Mouse (Mus musculus) erythroid progenitor cell, adult 5-6 weeks (primary cell): ENCODE measurements around the gene Atox1. TPM values are rescaled to one million over a fixed set of nuclear protein-coding genes. Genes with fewer than 3 reads are reported as not detected.

Source experiments
- ATAC-seq: replicated peaks from 2 replicates; pipeline ENCODE4 v1.8.0; 2016; ENCODE audit warnings: moderate number of reproducible peaks, mild to moderate bottlenecking, moderate TSS enrichment, inconsistent platforms; ENCODE audit not compliant: poor library complexity, low FRiP score, severe bottlenecking
- total RNA-seq, 2 experiments: library from RNA; stranded (forward) in 1 of 2; stranded (reverse) in 1 of 2; fragments of 150-400 nt in 1 of 2; fragments of 186-747, 209-891 nt in 1 of 2; gene quantifications; 2 replicates each; pipeline versions ENCODE4 v1.2.3 to v1.2.4; 2015 to 2017; ENCODE audit warnings: low replicate concordance in 2 of 2

Gene Atox1
- total RNA-seq (2015; ENCODE audit: low replicate concordance) (24.3 and 114 TPM in 2 replicates), total RNA-seq (2017; ENCODE audit: low replicate concordance) (18.5 TPM in 1 of 2 replicates, not detected in the other)

DNA sequence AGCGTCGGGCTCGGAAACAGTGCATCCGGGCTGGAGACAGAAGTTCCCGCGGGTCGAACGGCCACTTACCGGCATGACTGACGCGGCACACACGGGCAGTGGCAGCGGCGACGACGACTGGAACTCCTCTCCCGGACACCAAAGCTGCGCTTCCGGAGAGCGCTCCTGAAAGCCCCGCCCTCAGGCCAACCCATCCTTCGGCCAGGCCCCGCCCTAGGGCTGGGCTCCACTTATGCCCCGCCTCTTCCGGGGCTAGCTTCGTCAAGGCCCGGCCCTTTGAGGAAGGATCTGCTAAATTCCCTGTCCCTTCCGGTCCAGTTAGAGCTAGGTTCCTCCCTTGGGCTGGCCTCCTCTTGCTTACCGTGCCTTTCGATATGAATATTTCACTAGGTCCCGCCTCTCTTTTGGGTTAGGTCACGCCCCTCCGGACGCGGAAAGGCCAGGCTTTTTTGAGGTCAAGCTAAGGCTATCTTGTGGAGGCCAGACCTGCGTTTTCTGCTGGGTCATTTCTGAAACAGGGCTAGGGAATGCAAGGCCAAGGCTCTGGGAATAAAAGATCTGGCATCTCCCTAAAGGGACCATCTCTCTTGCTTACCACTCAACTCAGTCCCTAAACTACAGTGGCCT, at the start of gene Atox1:
Gene Atox1, minus strand, starts transcription at position 221 of the 627 bp plus-strand sequence.
- ATAC-seq, result peak; percentile 97

DNA sequence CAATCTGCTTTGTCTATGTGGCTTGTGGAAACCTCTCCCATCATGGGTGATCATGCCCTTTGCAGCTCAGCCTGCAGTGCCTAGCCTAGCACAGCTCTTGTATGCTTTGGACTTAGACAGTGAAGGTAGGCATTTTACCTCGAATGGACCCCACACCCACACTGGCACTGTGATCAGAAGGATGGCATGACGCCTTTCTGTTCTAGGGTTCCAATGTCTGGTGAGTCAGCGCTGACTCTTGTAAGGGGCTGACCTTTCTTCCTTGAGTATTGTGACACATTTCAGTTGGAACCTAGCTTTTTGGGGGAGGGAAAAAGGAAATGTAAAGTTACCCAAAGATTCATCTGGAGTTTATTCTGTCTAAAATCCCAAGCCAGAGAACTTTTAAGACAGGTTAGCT, 44.4 kb upstream of the Atox1 start:
- ATAC-seq, result no peak

DNA sequence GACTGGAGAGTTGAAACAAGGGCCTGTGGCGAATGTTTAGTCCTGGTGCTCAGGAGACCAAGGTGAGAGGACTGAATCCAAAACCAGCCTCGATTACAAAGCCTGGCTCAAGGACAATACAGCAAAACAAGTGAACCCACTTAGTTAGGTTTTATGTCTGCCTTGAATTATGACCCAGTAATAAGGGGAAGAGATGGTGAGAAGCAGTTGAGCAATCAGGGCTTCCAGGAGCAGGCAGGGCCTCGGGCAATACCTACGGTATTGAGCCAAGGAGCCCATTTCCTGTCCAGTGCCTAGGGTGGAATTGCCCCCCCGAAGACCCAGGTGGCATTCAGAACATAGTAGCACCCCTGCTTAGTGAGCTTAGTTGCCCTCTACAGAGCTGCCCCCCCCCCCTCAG, 41.8 kb upstream of the Atox1 start:
- no peak for ATAC-seq

DNA sequence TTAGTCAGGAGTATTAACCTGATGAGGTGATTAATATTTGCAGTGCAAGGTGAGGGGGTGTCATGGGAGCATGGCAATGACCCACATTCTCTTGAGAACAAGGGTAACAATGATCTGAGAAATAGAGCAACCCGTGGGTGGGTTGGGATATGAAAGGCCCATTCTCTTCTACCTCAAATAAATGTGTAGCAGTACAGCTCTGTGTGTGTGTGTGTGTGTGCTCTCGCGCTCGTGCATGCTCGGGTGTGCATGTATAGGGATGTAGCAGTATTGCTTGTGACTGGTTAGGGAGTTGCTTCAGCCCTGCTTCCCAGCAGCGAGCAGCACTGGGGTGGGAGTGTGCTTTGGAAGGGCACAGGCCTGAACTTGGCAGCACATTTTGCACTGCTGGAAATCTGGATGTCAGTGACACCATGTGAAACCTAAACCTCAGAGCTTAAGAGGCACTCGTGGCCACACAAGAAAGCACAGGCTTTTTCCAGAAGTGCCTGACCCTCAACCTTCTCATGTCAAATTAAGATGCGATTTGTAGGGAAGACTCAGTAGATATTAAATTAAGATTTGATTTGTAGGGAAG, 41.0 kb upstream of the Atox1 start:
- no peak for ATAC-seq

DNA sequence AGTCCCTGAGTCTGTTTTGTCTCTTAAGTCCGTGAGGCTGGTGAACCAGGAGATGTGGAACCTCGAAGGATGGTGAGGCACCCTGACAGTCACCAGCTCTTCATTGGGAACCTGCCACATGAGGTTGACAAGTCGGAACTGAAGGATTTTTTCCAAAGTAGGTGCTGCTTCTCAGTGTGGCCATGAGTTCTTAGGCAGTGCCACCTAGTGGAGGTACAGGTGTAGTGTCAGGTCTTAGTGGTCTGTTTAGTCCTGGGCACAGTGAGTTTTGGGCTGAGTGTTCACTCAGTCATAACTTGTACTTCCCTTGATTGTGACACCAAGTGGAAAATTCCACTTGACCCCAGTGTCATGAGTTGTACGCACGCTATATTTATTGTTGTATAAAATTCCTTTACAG, 36.8 kb upstream of the Atox1 start:
- peak; percentile 70 for ATAC-seq

DNA sequence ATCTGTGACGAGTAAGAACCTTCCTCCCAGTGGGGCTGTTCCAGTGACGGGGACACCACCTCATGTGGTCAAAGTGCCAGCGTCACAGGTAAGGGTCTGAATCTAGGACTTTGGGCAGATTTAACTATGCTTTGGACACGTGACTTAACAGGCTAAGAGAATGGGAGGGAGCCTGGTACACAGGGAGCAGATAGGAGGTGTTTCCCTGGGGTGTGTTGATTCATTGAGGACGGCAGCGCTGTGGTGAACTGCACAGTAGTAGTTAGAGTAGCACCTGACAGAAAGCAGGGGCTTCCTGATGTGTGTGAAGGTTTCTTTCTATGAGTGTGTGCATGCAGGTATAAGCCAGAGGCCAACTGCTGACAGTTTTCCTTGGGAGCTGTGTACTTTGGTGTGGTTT, 35.1 kb upstream of the Atox1 start:
- no peak for ATAC-seq

DNA sequence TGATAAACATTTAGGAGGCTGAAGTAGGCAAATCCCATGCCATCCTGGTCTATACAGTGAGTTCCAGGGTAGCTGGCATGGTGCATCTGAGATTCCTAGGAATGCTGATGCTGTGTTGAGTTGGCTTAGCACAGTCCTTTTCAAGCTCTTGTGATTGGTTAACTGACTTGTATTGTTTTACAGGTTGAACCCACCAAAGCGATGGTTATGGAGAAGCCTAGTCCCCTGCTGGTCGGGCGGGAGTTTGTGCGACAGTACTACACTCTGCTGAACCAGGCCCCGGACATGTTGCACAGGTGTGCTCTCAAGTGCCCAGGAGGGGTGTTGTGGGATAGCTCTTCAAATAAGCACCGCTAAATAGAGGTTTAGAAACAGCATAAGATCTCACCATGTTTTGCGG, 24.4 kb upstream of the Atox1 start:
- ATAC-seq, result no peak

DNA sequence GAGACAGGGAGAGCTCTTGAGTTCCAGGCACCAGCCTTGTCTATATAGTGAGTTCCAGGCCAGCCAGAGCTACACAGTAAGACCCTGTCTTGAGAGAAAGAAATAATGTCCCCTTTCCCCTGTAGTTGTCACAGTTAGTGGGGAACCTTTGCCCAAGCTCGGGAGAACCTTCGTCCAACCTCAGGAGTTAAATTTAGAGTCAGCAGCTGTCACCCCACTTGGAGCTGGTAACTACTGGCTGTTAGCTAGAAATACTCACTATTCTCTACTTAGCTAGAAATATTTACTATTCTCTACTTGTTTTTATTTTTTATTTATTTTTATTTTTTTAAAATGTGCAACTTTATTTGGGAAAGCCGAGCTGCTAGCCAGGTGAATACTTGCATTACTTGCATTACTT, 12.2 kb upstream of the Atox1 start:
- no peak for ATAC-seq

DNA sequence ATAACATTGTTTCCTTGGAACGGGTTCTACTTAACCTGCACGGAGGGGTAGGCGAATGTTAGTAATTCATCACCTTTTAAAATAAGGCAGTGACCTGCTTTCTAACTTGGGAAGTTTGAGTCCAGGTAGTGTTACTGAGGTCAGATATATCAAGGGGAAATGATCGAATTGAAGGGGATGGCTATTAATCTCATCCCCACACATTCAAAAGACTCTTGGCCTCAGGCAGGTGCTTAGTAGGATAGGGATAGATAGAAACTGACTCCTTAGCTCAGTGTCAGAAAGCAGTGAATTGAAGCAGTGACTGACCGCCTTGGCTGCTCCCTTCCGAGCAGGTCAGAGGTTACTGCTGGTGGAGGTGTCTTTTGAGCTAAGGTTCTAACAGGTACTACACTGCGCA, 10.4 kb upstream of the Atox1 start:
- ATAC-seq, result no peak

DNA sequence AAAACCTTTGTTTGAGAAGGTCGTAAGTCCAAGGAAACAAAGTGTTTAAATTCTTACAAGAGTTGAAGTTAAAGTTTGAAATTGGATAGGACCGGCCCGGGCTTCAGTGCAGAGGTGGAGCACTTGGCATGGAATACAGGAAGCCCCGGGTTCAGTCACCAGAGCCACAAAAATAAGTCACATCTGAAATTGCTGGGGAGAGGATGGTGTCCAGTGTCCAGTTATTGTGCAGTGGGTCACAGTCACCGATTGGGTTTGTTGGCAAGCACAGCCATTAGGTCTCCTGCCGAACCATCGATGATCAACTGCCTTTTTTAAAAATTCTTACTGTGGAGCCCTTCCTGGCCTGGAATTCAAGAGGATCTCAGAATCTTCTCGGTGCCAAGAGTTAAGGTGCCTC, 9.7 kb upstream of the Atox1 start:
- ATAC-seq, result no peak

DNA sequence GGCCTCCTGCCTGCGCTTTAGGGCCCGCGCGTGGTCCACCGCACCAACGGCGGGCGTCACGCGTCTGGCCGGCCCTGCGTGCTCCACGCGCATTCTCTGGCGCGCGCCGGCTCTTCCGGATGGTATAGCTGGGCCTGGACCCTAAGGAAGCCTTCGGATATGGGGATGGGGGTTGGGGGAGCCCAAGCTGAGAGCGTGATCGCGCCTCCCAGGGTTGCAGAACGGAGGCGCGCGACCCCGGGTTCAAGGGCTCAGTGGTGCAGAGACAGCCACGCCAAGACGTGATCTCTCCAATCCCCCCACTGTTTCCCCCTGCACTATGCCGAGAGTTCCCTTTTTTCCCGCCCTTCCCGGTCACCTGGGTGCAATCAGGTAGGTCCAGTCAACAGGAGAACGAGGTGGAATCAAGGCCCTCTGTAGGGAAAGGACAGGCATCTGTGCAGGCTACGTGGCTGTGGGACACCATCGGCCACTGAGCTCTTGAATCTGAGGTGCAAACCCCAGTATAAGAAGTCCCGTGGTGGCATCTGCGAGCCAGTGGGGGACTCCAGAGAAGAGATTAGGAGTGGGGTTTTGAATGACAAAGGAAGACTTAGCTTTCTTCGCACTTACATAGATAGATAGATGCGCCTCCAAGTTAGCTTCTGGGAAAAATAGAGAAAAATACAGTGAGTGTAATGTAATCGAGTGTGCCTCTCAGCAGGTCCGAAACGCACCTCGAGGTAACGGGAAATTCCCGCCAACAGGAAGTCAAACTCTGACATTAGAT, 9.1 kb upstream of the Atox1 start:
- no peak for ATAC-seq

DNA sequence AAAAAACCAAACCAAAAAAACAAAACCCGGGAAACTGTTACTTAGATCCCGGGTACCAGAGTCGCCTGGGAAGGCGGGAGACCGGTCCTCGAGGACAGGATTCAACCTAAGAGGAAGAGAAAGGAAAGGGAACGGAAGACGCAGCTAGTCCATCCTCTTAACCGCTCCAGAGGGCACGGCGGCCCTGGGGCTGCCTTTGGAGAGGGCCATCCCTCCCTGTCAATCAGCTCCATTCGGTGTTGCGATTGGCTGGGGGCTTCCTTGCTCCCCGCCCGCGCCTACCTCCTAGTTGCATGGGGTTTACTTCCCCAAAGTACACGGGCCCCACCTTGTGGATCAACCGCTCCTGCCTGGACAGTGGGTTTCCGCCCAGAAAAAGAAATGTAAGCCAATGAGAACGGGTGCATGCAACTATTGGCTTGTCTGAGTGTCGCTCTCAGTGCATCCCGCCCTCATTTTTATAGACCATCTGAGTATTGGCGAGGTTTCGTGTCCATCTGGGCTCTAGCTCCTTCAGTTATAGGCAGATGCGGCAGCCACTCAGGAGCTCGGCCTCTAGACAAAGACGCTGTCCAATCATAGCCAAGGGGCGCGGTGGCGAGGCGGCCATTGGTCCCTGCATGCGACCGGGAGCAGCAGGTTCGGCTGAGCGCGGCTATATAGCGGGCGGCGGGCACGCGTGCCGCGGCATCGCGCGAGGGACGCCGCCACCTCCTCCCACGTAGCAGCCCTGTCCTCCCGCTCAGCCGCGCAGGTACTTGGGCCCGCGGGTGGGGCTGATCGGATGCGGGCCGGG, 8.2 kb upstream of the Atox1 start, which contains the start of gene G3bp1:
Gene G3bp1, plus strand, starts transcription at position 638 of the 796 bp plus-strand sequence.
- ATAC-seq, result peak; percentile 91

DNA sequence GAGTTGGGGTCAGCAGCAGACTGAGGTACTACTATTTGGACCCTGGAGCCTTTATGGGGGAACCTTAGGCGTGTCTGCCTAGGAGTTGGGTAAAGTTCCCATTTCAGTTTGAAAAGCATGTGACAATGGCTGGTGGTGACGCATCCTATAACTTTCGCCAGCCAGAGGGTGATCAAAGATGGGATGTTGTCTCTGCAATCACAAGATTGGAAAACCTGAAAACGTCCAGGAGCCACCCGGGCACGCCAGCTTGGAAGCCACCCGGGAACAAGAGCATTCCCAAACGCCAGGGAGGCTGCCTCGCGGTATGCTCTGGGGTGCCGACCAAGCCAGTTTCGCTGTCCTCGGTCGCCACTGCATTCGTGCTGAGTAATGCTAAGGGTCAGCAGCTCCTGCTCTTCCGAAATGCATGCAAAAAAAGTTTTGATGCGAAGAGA, 7.6 kb upstream of the Atox1 start:
- ATAC-seq, result peak; percentile 54

DNA sequence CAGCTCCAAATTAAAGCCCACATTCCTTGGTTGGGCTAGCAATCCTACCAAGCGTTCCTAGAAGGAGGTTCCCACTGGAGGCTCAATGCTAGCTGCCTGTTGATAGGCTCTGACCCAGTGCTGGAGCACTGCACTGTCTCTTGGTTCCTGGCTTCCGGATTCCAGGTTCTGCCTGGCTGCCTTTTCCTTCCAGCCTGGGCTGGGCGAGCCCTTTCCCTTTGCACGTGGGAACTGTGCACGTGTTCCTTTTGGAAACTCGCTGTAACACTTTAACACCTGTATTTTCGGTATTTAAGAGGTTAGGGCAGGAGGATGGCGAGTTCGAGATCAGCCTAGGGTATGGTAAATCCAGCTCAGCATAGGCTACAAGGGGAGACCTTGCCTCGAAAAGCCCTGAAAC, 7.0 kb upstream of the Atox1 start:
- ATAC-seq, result no peak

DNA sequence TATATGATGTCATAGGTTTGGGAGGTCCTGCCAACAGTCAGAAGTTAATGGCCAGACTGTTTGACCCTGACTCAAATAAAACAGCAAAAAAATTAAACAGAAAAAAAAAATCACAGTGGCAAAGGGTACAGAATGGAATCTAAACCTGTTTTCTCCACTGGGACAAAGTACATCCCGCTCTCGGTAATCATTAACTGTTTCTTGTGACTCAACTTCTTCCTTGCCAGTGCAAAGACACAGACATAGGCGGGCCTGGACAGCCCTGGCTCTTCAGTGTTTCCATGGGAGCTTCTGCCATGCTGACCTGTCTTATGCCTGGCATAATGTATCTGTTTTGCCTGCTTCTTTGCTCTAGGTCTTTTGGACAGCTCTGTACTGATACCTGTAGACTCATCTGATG, 4.1 kb upstream of the Atox1 start:
- ATAC-seq, result no peak

DNA sequence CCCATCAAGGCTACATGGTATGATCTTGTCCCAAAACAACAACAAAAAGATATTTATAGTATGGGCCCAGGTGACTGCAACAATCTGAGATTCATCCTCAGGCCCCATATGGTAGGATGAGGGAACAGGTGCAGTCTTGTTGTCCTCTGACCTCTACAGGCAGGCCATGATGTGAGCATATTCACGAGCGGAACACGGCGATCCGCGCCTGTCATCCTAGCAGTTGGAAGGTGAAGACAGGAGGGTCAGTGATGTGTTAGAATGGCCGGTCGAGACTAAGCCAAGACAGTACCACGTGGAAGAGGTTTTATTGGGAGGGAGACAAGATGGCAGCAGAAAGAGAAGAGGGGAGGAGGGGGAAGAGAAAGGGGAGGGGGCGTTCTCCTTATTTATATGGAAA, 3.7 kb upstream of the Atox1 start:
- ATAC-seq, result no peak

DNA sequence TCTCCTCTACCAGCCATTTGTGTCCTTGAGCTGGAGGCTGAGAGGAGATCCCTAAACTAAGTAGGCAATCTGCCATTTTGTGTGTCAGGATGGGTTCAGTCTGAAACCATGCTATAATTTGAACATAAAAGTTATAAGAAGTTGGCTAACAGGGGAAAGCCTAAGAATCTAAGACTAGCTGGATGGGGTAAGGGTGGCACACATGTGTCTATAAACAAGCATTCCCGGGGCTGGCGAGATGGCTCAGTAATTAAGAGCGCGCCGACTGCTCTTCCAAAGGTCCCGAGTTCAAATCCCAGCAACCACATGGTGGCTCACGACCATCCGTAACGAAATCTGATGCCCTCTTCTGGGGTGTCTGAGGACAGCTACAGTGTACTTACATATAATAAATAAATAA, 1.1 kb upstream of the Atox1 start:
- ATAC-seq, result no peak

DNA sequence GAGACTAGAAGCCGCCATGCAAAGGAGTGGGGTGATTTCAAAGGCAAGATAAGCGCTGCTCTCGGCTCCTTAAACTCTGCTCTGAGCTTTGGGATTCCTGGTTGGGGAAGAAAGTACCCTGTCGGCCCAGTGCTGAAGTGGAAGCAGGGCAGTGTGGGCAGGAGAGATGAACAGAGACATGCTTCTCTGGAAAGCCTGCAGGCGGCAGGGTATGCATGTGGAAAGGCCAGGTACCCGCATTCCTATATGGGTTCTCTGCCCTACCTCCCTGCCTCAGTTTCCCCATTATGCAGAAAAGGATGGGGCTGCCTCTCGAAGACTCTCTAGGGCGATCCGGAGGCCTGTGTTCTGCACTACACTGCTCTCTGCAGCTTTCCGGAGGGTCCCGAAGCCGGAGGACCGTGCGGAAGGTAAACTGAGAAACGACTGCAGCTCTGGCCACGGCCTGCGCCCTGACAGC, 450 bp downstream of the Atox1 start:
- ATAC-seq, result peak; percentile 49

DNA sequence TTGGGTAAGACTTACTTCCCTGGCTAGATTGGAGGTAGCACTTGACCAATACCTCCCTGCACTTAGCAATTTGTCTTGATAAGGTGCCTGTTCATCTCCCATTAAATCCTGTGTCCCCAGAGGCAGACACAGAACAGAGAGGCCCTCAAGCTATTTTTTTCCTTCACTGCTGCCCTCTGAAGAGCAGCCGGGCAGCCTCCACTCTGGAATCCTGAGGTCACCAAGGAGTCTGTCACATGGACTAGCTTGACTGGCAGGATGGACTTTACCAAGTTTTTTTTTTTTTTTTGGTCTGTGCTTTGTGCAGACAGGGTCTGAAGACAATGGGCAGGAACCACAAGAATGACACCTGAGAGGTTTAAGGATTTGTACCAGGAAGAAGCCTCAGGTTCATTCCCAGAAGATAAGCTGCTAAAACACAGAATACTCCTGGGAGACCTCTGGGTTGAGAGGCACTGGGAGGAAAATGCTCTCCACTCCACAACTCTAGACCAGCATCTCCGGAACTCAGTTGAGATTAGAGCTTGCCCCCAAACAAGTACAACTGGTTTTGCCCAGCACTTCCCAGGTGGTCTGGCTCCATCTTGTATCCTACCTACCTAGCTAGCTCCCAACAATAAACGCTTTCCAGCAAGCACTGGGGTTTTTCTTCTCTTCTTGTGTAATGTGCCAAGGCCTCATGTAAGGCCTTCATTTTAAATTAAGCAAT, 1.0 kb downstream of the Atox1 start:
- no peak for ATAC-seq

DNA sequence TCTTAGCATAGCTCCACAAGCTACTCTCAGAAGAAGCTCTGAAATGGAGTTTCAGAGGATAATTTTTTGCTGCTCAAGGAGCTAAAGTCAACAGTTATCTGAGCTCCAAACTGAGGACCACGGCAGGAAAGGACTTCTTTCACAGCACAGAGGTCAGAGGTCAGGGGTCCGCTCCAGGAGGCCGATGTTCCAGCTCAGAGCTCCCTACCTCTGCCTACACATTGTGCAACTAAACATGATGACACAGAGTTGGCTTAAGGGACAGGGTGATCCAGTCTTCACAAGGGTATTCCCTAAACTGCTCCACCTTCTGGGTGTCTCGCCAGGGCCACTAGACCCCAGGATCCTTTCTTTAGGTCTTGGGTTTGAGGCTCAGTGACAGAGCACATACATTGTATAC, 2.5 kb downstream of the Atox1 start:
- ATAC-seq, result no peak
